ENCODE assay signal across 10 mouse cellular contexts in genomic region chr19:42432191-42432590, GRCm38 (mm10). TPM values are rescaled to one million over a fixed set of nuclear protein-coding genes. Genes with fewer than 3 reads are reported as not detected.
DNase-seq lines count a peak whose midpoint lies in the region; ATAC-seq and TF ChIP-seq lines count a peak whose summit lies in the region.
"Had no signal": no experiment of that assay in that cellular context is flagged by ENCODE, and none has a peak within 500 bp of the region (broad histone marks: within the 10 kb centered on the region; RNA-seq: fewer than 3 reads in every experiment).

No protein-coding gene starts in this region.

- H3K27me3 ChIP-seq in kidney, embryonic 15.5 days, result peaks cover 68% of the 10 kb centered on the region
- H3K27me3 ChIP-seq in kidney, adult 2 months (replicated peaks; ENCODE audit: control insufficient read depth, insufficient read depth, low read length), result 0 out of 2 replicates have a peak, but pooled peaks cover 3% of the 10 kb centered on the region
- peaks cover 75% of the 10 kb centered on the region for H3K27me3 ChIP-seq in heart, postnatal 0 days (ENCODE audit: control insufficient read depth, insufficient read depth, low read length)

- H3K9ac ChIP-seq in kidney, embryonic 15.5 days, result peak overlapping the region; percentile 48
- H3K9ac ChIP-seq in heart, postnatal 0 days (replicated peaks; ENCODE audit: low read depth, low read length), result no peak overlapping the region

- under 1% methylated on average over 37 of the region's 44 CpGs for WGBS in kidney, embryonic 15.5 days
- 1% methylated on average over 39 of the region's 44 CpGs for WGBS in kidney, adult 2 months
- WGBS in heart, postnatal 0 days, result under 1% methylated on average over 42 of the region's 44 CpGs

- ATAC-seq in kidney, embryonic 15.5 days (replicated peaks; ENCODE audit: low FRiP score), result peak; percentile 73
- peak; percentile 24; the same call in 1 of the 2 replicates for ATAC-seq in heart, postnatal 0 days (ENCODE audit: insufficient read depth, low read depth)

- no peak for DNase-seq in kidney, adult 2 months
- DNase-seq in adrenal gland, adult 18-20 months (ENCODE audit: low spot score in 2 of 2), result peak; percentile 7 to 30
- peak; percentile 61 for DNase-seq in embryo, embryonic 10.5 days (ENCODE audit: low spot score)
- no peak for DNase-seq in heart, postnatal 0 days (ENCODE audit: low spot score)
- DNase-seq in liver, result peak; percentile 19
- DNase-seq in retina, postnatal 1 day, result peak; percentile 72
- DNase-seq in gastrocnemius, postnatal 25 days, result no peak

- no peak for TF ChIP-seq POLR2A in kidney, adult 2 months (IDR thresholded peaks at IDR 0.05; ENCODE audit: low read depth, low read length)

- no peaks in the 10 kb centered on the region for H3K9me3 ChIP-seq in kidney, embryonic 15.5 days (replicated peaks)
- no peaks in the 10 kb centered on the region for H3K9me3 ChIP-seq in heart, postnatal 0 days (replicated peaks; ENCODE audit: control insufficient read depth, low read length)

- peak overlapping the region; percentile 58 for H3K4me3 ChIP-seq in kidney, embryonic 15.5 days (replicated peaks)
- H3K4me3 ChIP-seq in kidney, adult 2 months (ENCODE audit: insufficient read depth, low read depth, low read length), result no peak overlapping the region; the same call in 1 of the 2 replicates
- H3K4me3 ChIP-seq in heart, postnatal 0 days (ENCODE audit: low read depth, low read length), result peak overlapping the region; percentile 52

- no peaks in the 10 kb centered on the region for H3K36me3 ChIP-seq in kidney, embryonic 15.5 days
- no peaks in the 10 kb centered on the region for H3K36me3 ChIP-seq in kidney, adult 2 months (ENCODE audit: control insufficient read depth, insufficient read depth, low read length)
- H3K36me3 ChIP-seq in heart, postnatal 0 days (replicated peaks; ENCODE audit: control insufficient read depth, insufficient read depth, low read length), result no peaks in the 10 kb centered on the region

- peaks cover 20% of the 10 kb centered on the region for H3K4me1 ChIP-seq in kidney, embryonic 15.5 days
- H3K4me1 ChIP-seq in kidney, adult 2 months (ENCODE audit: control insufficient read depth, insufficient read depth, low read length), result no peaks in the 10 kb centered on the region
- peaks cover 8% of the 10 kb centered on the region; the same call in 1 of the 2 replicates for H3K4me1 ChIP-seq in heart, postnatal 0 days (ENCODE audit: control insufficient read depth, insufficient read depth)

- no peak for TF ChIP-seq EP300 in heart, postnatal 0 days (IDR thresholded peaks at IDR 0.05; ENCODE audit: low read depth)

- peak overlapping the region; percentile 93 for H3K4me2 ChIP-seq in kidney, embryonic 15.5 days
- H3K4me2 ChIP-seq in heart, postnatal 0 days (ENCODE audit: low read depth, low read length), result peak overlapping the region; percentile 82

- H3K27ac ChIP-seq in kidney, embryonic 15.5 days, result 0 out of 2 replicates have a peak overlapping the region, but pooled peaks have one; percentile 37
- H3K27ac ChIP-seq in kidney, adult 2 months (ENCODE audit: insufficient read depth, low read depth, low read length), result no peak overlapping the region
- no peak overlapping the region for H3K27ac ChIP-seq in heart, postnatal 0 days (ENCODE audit: low read depth)

- no peak for TF ChIP-seq CTCF in kidney, adult 2 months (conservative IDR thresholded peaks at IDR 0.05; ENCODE audit: insufficient read depth, insufficient read length, low read depth, low read length)
- no peak for TF ChIP-seq CTCF in heart, postnatal 0 days (IDR thresholded peaks at IDR 0.05; ENCODE audit: low read depth)

RNA-seq across cellular contexts. Expression of gene Crtac1, which starts 0.6 kb away (rescaled TPM):
- polyA plus RNA-seq in kidney, embryonic 15.5 days (2015; fragmentation: Nextera tagmentation; extraction: Ambion mirVana), result 5.8 and 7.0 TPM in 2 replicates
- polyA plus RNA-seq in kidney, adult 2 months (2012; rRNA removed), result 0.06 and 0.15 TPM in 2 replicates
- under 1 TPM; 0.70 TPM for total RNA-seq in adrenal gland, adult 18-20 months (2021)
- total RNA-seq in heart, postnatal 0 days (2014; rRNA removed; ENCODE audit: low replicate concordance), result 0.12 TPM in 1 of 2 replicates, not detected in the other
- polyA plus RNA-seq in heart, postnatal 0 days (2015; fragmentation: Nextera tagmentation; extraction: Ambion mirVana), result 0.36 and 0.51 TPM in 2 replicates
- under 1 TPM in 1 of 2 experiments, not detected in 1; 0.29 TPM for total RNA-seq in gastrocnemius, postnatal 25 days (2021)
- total RNA-seq: CH12.LX; heart, adult 18-20 months had no signal

Comparison
In these comparisons a context has a peak if more than half of its experiments do, and no peak if none do; other contexts are left out.
1. DNase-seq: peak in adrenal gland, adult 18-20 months (2 of 2), embryo, embryonic 10.5 days (single experiment), liver (single experiment) and retina, postnatal 1 day (single experiment); none in kidney, adult 2 months (single experiment), heart, postnatal 0 days (single experiment) and gastrocnemius, postnatal 25 days (single experiment).